Mouse (Mus musculus): Measurements from ENCODE around the gene Tmem245. TPM values are rescaled to one million over a fixed set of nuclear protein-coding genes. Genes with fewer than 3 reads are reported as not detected.
A peak's percentile ranks its signal among the peaks of the same experiment; 100 is the strongest.

Tmem245 gene
- polyA plus RNA-seq, 1 experiment from 2014 or later: 10.8 TPM

DNA sequence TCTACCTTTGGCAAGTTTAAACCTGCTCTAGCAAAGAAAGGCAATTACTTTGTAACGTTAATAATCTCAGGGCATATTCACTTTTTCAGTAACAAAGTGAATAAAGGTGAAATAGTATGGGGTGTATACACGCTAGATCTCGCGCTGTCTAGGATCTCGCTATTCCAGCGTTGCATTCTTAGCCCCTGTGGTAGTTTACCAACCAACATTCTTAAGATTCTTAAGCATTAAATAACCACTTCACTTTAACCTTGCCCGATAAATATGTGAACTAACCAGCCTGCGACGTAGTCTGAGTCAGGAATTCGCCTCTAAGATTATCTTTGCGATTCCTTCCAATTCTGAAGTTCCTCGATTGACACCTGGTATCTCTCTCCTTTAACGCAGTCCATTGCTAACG is 1.1 kb downstream of the Tmem245 start:
- H3K4me3 ChIP-seq: peak overlapping the region; percentile 81
- H3K9me3 ChIP-seq: no peaks in the 10 kb centered on the region
- H3K36me3 ChIP-seq: no peaks in the 10 kb centered on the region
- no peak for DNase-seq (ENCODE audit: low spot score)
- H3K27ac ChIP-seq: peak overlapping the region; percentile 96
- H3K4me1 ChIP-seq (replicated peaks): peaks cover 51% of the 10 kb centered on the region
- WGBS: 2% methylated on average over 14 of the region's 14 CpGs
- H3K27me3 ChIP-seq (ENCODE audit: insufficient read depth, poor library complexity, severe bottlenecking): no peaks in the 10 kb centered on the region

GRCm38 (mm10) chr4:56944286-56944685 is 3.0 kb downstream of the Tmem245 start:
- no peaks in the 10 kb centered on the region for H3K36me3 ChIP-seq
- H3K27ac ChIP-seq: no peak overlapping the region
- H3K9me3 ChIP-seq: no peaks in the 10 kb centered on the region
- DNase-seq (ENCODE audit: low spot score): no peak
- H3K27me3 ChIP-seq (ENCODE audit: insufficient read depth, poor library complexity, severe bottlenecking): no peaks in the 10 kb centered on the region
- H3K4me1 ChIP-seq (replicated peaks): peaks cover 51% of the 10 kb centered on the region
- WGBS: 75% methylated on average over 4 of the region's 4 CpGs
- H3K4me3 ChIP-seq: no peak overlapping the region

- Histone ChIP-seq H3K4me3 (no peak overlapping the region), H3K27me3 (ENCODE audit: insufficient read depth, poor library complexity, severe bottlenecking) (no peaks in the 10 kb centered on the region), H3K4me1 (replicated peaks) (peaks cover 51% of the 10 kb centered on the region), H3K9me3 (no peaks in the 10 kb centered on the region), H3K36me3 (peaks cover 4% of the 10 kb centered on the region; the same call in 1 of the 2 replicates), H3K27ac (no peak overlapping the region)
- WGBS: 49% methylated on average over 1 of the region's 1 CpGs
- DNase-seq (ENCODE audit: low spot score): no peak
Observed at GRCm38 (mm10) chr4:56943258-56943657, 4.0 kb downstream of the Tmem245 start.

- Histone ChIP-seq H3K27ac (no peak overlapping the region), H3K27me3 (ENCODE audit: insufficient read depth, poor library complexity, severe bottlenecking) (no peaks in the 10 kb centered on the region), H3K36me3 (peaks cover 4% of the 10 kb centered on the region; the same call in 1 of the 2 replicates), H3K9me3 (no peaks in the 10 kb centered on the region), H3K4me1 (replicated peaks) (peaks cover 47% of the 10 kb centered on the region), H3K4me3 (no peak overlapping the region)
- WGBS: 94% methylated on average over 1 of the region's 1 CpGs
- DNase-seq (ENCODE audit: low spot score): no peak
Observed at GRCm38 (mm10) chr4:56942567-56942966, 4.7 kb downstream of the Tmem245 start.

DNA sequence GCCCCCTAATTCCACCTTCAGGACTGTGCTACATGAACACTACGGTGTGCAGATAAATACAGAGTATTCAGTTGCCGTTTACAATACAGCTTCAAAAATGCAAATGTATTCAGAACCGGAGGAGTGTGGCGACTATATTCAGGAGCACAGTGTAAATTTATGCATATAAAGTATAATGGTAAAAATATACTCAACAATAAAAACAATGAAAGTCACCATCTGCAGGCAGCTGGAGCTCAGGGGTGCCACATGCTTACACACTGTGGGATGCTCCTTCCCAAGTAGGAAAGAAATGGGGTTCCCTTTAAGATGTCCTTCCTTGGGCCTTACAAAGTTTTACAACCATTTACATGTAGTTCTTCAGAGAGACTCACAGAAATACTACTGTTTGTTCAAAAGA is 5.8 kb downstream of the Tmem245 start:
- Histone ChIP-seq H3K9me3 (no peaks in the 10 kb centered on the region), H3K27me3 (ENCODE audit: insufficient read depth, poor library complexity, severe bottlenecking) (no peaks in the 10 kb centered on the region), H3K27ac (no peak overlapping the region), H3K4me1 (replicated peaks) (peaks cover 47% of the 10 kb centered on the region), H3K36me3 (peaks cover 14% of the 10 kb centered on the region; the same call in 1 of the 2 replicates), H3K4me3 (no peak overlapping the region)
- WGBS: 85% methylated on average over 4 of the region's 4 CpGs
- DNase-seq (ENCODE audit: low spot score): no peak

DNA sequence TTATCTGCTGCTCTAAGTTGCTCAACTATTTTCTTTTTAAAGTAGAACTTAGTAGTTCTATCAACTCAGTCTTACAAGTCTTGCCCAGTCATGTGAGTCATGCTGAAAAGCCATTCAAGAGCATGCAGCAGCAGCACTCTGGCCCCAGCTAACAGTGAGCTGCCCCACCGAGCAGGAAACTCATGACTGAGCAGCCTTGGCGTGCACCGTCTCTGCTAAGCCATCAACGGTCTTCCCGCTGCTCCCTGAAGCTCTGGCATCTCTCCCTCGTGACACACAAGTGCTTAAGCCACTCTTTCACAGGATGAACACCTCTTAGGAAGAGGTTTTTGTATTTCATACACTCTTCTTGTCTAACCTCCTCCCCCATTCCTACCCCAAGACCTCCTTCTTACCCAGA is 10.1 kb downstream of the Tmem245 start:
- 69% methylated on average over 6 of the region's 6 CpGs for WGBS
- Histone ChIP-seq H3K4me3 (no peak overlapping the region), H3K9me3 (no peaks in the 10 kb centered on the region), H3K27ac (no peak overlapping the region), H3K36me3 (peaks cover 57% of the 10 kb centered on the region), H3K27me3 (ENCODE audit: insufficient read depth, poor library complexity, severe bottlenecking) (no peaks in the 10 kb centered on the region), H3K4me1 (replicated peaks) (0 out of 2 replicates have a peak, but pooled peaks cover 5% of the 10 kb centered on the region)
- DNase-seq (ENCODE audit: low spot score): no peak

DNA sequence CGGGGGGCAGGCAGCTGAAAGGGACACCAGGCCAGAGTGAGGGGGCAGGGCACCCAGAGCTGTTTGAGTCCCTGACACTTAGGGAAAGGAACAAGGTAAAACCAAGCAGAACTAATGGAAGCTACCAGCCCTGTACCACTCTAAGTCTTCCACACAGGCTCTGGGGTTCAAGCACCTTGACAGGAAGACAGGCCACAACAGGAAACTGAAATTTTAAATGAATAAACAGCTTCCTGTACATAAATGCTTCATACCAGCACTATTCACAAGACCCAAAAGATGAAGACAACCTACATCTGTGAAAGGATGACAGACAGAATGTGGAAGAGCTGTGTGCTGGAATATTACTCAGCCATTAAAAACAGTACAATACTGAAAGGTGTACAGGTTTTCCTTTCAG is 11.9 kb downstream of the Tmem245 start:
- no peaks in the 10 kb centered on the region for H3K27me3 ChIP-seq (ENCODE audit: insufficient read depth, poor library complexity, severe bottlenecking)
- DNase-seq (ENCODE audit: low spot score): no peak
- H3K27ac ChIP-seq: no peak overlapping the region
- no peaks in the 10 kb centered on the region for H3K9me3 ChIP-seq
- H3K4me3 ChIP-seq: no peak overlapping the region
- H3K36me3 ChIP-seq: peaks cover 74% of the 10 kb centered on the region
- H3K4me1 ChIP-seq (replicated peaks): no peaks in the 10 kb centered on the region
- no CpG with 5 or more reads among the region's 1 CpGs for WGBS

- Histone ChIP-seq H3K4me3 (no peak overlapping the region), H3K27me3 (ENCODE audit: insufficient read depth, poor library complexity, severe bottlenecking) (no peaks in the 10 kb centered on the region), H3K36me3 (peaks cover 86% of the 10 kb centered on the region), H3K4me1 (replicated peaks) (no peaks in the 10 kb centered on the region), H3K27ac (no peak overlapping the region), H3K9me3 (no peaks in the 10 kb centered on the region)
- 91% methylated on average over 4 of the region's 4 CpGs for WGBS
- DNase-seq (ENCODE audit: low spot score): no peak
Observed at GRCm38 (mm10) chr4:56933154-56933553, 14.1 kb downstream of the Tmem245 start.

- Histone ChIP-seq H3K4me3 (no peak overlapping the region), H3K27ac (no peak overlapping the region), H3K27me3 (ENCODE audit: insufficient read depth, poor library complexity, severe bottlenecking) (no peaks in the 10 kb centered on the region), H3K9me3 (no peaks in the 10 kb centered on the region), H3K4me1 (replicated peaks) (no peaks in the 10 kb centered on the region), H3K36me3 (peaks cover 92% of the 10 kb centered on the region)
- 47% methylated on average over 7 of the region's 7 CpGs for WGBS
- no peak for DNase-seq (ENCODE audit: low spot score)
Observed at GRCm38 (mm10) chr4:56932096-56932495, 15.1 kb downstream of the Tmem245 start.

DNA sequence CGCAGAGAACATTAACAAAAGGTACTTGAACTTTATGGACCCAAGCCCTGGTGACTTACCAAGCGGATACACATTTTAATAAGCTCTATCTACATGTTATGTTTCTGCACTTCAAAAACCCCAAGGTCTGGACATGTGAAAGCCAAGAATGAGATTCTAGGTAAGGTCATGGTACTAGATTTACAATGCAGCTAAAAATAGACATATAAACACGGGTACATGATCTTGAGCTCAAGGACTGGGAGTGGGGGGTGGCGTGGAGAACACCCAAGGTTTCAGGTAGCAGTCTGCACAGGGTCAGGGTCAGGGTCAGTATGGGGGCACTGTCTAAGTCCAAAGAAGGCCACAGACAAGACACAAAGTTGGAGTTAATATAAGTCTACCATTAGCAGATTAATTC is 16.9 kb downstream of the Tmem245 start:
- no peaks in the 10 kb centered on the region for H3K27me3 ChIP-seq (ENCODE audit: insufficient read depth, poor library complexity, severe bottlenecking)
- no peaks in the 10 kb centered on the region for H3K9me3 ChIP-seq
- no peak overlapping the region for H3K4me3 ChIP-seq
- no peak for DNase-seq (ENCODE audit: low spot score)
- H3K4me1 ChIP-seq (replicated peaks): no peaks in the 10 kb centered on the region
- no peak overlapping the region for H3K27ac ChIP-seq
- peaks cover 88% of the 10 kb centered on the region for H3K36me3 ChIP-seq
- 93% methylated on average over 4 of the region's 4 CpGs for WGBS

DNA sequence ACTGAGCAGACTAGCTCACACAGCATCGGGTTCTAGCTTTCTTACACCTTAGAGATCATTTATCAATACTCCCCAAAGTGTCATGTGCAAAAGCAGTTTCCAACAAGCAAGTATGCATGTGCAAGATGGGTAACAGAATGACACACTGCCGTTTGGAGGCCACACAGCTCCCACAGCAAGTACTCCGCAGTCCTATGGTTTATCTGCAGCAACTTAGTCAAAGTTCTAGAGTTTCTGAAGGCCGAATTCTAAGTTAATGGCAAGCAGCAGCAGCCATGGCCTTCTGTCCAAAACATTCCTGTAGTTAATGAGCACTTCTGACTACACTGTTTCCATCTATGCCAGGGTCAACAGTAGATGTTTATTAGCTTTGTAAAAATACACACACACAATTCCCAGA is 20.3 kb downstream of the Tmem245 start:
- Histone ChIP-seq H3K4me1 (replicated peaks) (no peaks in the 10 kb centered on the region), H3K4me3 (no peak overlapping the region), H3K9me3 (no peaks in the 10 kb centered on the region), H3K36me3 (peaks cover 88% of the 10 kb centered on the region), H3K27me3 (ENCODE audit: insufficient read depth, poor library complexity, severe bottlenecking) (no peaks in the 10 kb centered on the region), H3K27ac (no peak overlapping the region)
- no peak for DNase-seq (ENCODE audit: low spot score)
- WGBS: 88% methylated on average over 4 of the region's 4 CpGs

GRCm38 (mm10) chr4:56922229-56922628 is 25.0 kb downstream of the Tmem245 start:
- no peaks in the 10 kb centered on the region for H3K4me1 ChIP-seq (replicated peaks)
- H3K4me3 ChIP-seq: no peak overlapping the region
- no peaks in the 10 kb centered on the region for H3K9me3 ChIP-seq
- no peak overlapping the region for H3K27ac ChIP-seq
- H3K36me3 ChIP-seq: peaks cover 83% of the 10 kb centered on the region
- 96% methylated on average over 11 of the region's 11 CpGs for WGBS
- DNase-seq (ENCODE audit: low spot score): no peak
- no peaks in the 10 kb centered on the region for H3K27me3 ChIP-seq (ENCODE audit: insufficient read depth, poor library complexity, severe bottlenecking)

- Histone ChIP-seq H3K36me3 (peaks cover 84% of the 10 kb centered on the region), H3K4me3 (no peak overlapping the region), H3K27me3 (ENCODE audit: insufficient read depth, poor library complexity, severe bottlenecking) (no peaks in the 10 kb centered on the region), H3K4me1 (replicated peaks) (no peaks in the 10 kb centered on the region), H3K9me3 (no peaks in the 10 kb centered on the region), H3K27ac (no peak overlapping the region)
- 94% methylated on average over 15 of the region's 15 CpGs for WGBS
- no peak for DNase-seq (ENCODE audit: low spot score)
Observed at GRCm38 (mm10) chr4:56915732-56916325, 31.4 kb downstream of the Tmem245 start.

DNA sequence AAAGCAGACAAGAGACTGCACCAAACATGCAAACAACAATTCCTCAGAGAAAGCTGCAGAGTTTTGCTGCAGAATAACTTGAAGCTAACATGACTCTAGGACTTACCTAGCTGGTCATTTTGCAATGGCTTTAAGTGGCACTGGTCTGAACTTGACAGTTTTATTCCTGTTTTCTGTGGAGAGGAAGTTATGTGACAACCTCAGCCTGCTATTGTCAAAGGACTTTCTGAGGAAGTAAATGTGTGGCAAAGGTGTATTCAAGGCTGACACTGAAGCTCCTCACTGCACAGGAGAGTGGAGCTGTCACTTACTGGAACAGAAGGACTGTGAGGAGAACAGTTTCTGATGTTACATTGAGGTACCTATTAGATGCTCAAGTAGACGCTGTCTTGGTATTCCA is 32.5 kb downstream of the Tmem245 start:
- Histone ChIP-seq H3K4me1 (replicated peaks) (no peaks in the 10 kb centered on the region), H3K36me3 (peaks cover 86% of the 10 kb centered on the region), H3K27ac (no peak overlapping the region), H3K27me3 (ENCODE audit: insufficient read depth, poor library complexity, severe bottlenecking) (no peaks in the 10 kb centered on the region), H3K9me3 (no peaks in the 10 kb centered on the region), H3K4me3 (no peak overlapping the region)
- 82% methylated on average over 1 of the region's 1 CpGs for WGBS
- DNase-seq (ENCODE audit: low spot score): no peak

Data from hindbrain, embryonic 10.5 days (tissue).